Mouse (Mus musculus): ENCODE measurements around the gene 1700028K03Rik. TPM values are rescaled to one million over a fixed set of nuclear protein-coding genes. Genes with fewer than 3 reads are reported as not detected.
A peak's percentile ranks its signal among the peaks of the same experiment; 100 is the strongest.

Gene 1700028K03Rik
- total and polyA plus RNA-seq, 3 experiments, result not detected

- no peaks in the 10 kb centered on the region; a peak in 1 of 4 replicates for H3K36me3 ChIP-seq (ENCODE audit: control insufficient read depth in 1 of 2, insufficient read depth in 2 of 2, low read length in 2 of 2)
- H3K9me3 ChIP-seq (replicated peaks; ENCODE audit: insufficient read depth, low read length), result no peaks in the 10 kb centered on the region
- no peak overlapping the region for H3K4me3 ChIP-seq (ENCODE audit: control insufficient read depth in 1 of 2, insufficient read depth in 1 of 2, low read depth in 2 of 2, low read length in 2 of 2)
- peak; percentile 91 for DNase-seq (ENCODE audit: low read depth, low spot score)
- H3K9ac ChIP-seq (ENCODE audit: control insufficient read depth, low read depth, low read length, poor library complexity, severe bottlenecking), result no peak overlapping the region
- H3K27me3 ChIP-seq (ENCODE audit: control insufficient read depth in 1 of 2, insufficient read depth in 2 of 2, low read length in 2 of 2), result no peaks in the 10 kb centered on the region
- no peaks in the 10 kb centered on the region for H3K79me2 ChIP-seq (ENCODE audit: control insufficient read depth, insufficient read depth, low read length, poor library complexity)
- H3K4me1 ChIP-seq (ENCODE audit: control insufficient read depth in 1 of 2, insufficient read depth in 2 of 2, low read length in 2 of 2), result peaks cover 0 to 6% of the 10 kb centered on the region in 2 experiments; a peak in 2 of 4 replicates
- no peak overlapping the region for H3K27ac ChIP-seq (ENCODE audit: control insufficient read depth, low read depth, low read length)
- TF ChIP-seq POLR2AphosphoS2 (IDR thresholded peaks at IDR 0.05; ENCODE audit: low read length) (no peak), MEF2A (IDR thresholded peaks at IDR 0.05; ENCODE audit: extremely low read depth, insufficient replicate concordance, low read depth, low read length, poor library complexity, severe bottlenecking) (no peak), HCFC1 (IDR thresholded peaks at IDR 0.05; ENCODE audit: low read depth, low read length) (0 out of 2 replicates have a peak, but pooled peaks have one; percentile 24), POLR2A (IDR thresholded peaks at IDR 0.05; ENCODE audit: control insufficient read depth in 1 of 2, insufficient read depth in 1 of 2, low read depth in 1 of 2, low read length in 2 of 2, poor library complexity in 1 of 2) (no peak), CHD2 (IDR thresholded peaks at IDR 0.05; ENCODE audit: low read length) (no peak), ETS1 (IDR thresholded peaks at IDR 0.05; ENCODE audit: low read depth, low read length) (peak; percentile 18; the same call in 1 of the 2 replicates), SIN3A (IDR thresholded peaks at IDR 0.05; ENCODE audit: low read length) (0 out of 2 replicates have a peak, but pooled peaks have one; percentile 30), TAL1 (IDR thresholded peaks at IDR 0.05; ENCODE audit: low read length) (no peak), RCOR1 (IDR thresholded peaks at IDR 0.05; ENCODE audit: low read depth, low read length) (no peak), MXI1 (IDR thresholded peaks at IDR 0.05; ENCODE audit: low read depth, low read length) (peak; percentile 38; the same call in 1 of the 2 replicates), JUND (IDR thresholded peaks at IDR 0.05; ENCODE audit: low read depth, low read length) (0 out of 2 replicates have a peak, but pooled peaks have one; percentile 25), E2F4 (IDR thresholded peaks at IDR 0.05; ENCODE audit: borderline replicate concordance, low read depth, low read length) (no peak), ZC3H11A (IDR thresholded peaks at IDR 0.05; ENCODE audit: low read depth, low read length) (peak; percentile 77), USF2 (IDR thresholded peaks at IDR 0.05; ENCODE audit: borderline replicate concordance in 1 of 2, insufficient read depth in 1 of 2, low read depth in 1 of 2, low read length in 2 of 2) (no peak), UBTF (IDR thresholded peaks at IDR 0.05; ENCODE audit: borderline replicate concordance, insufficient read depth, low read depth, low read length) (no peak), GABPA (IDR thresholded peaks at IDR 0.05; ENCODE audit: low read depth, low read length) (no peak), POLR2AphosphoS5 (IDR thresholded peaks at IDR 0.05; ENCODE audit: borderline replicate concordance, low read depth, low read length) (no peak), ZNF384 (IDR thresholded peaks at IDR 0.05; ENCODE audit: low read depth, low read length) (no peak), ZMIZ1 (IDR thresholded peaks at IDR 0.05; ENCODE audit: low read depth, low read length) (no peak), KAT2A (conservative IDR thresholded peaks at IDR 0.05; ENCODE audit: low read depth, low read length) (no peak), MAFK (IDR thresholded peaks at IDR 0.05; ENCODE audit: borderline replicate concordance, low read depth, low read length) (no peak), CHD1 (IDR thresholded peaks at IDR 0.05; ENCODE audit: low read depth, low read length) (no peak), TBP (IDR thresholded peaks at IDR 0.05; ENCODE audit: low read depth, low read length) (no peak), NRF1 (IDR thresholded peaks at IDR 0.05; ENCODE audit: insufficient read depth, low read depth, low read length, poor library complexity, severe bottlenecking) (no peak), BHLHE40 (IDR thresholded peaks at IDR 0.05; ENCODE audit: borderline replicate concordance, low read depth, low read length) (no peak), MYB (IDR thresholded peaks at IDR 0.05; ENCODE audit: low read depth, low read length) (no peak), SMC3 (IDR thresholded peaks at IDR 0.05; ENCODE audit: low read depth, low read length) (peak; percentile 92), MAZ (IDR thresholded peaks at IDR 0.05; ENCODE audit: low read depth, low read length) (0 out of 2 replicates have a peak, but pooled peaks have one; percentile 24), MAX (IDR thresholded peaks at IDR 0.05; ENCODE audit: low read length) (0 out of 2 replicates have a peak, but pooled peaks have one; percentile 30), EP300 (IDR thresholded peaks at IDR 0.05; ENCODE audit: low read depth in 1 of 2, low read length in 2 of 2) (peak in 1 of 2 experiments; percentile 45; a peak in 1 of 4 replicates), TCF12 (IDR thresholded peaks at IDR 0.05; ENCODE audit: low read depth, low read length) (peak; percentile 45; the same call in 1 of the 2 replicates), NELFE (IDR thresholded peaks at IDR 0.05; ENCODE audit: low read depth, low read length) (0 out of 2 replicates have a peak, but pooled peaks have one; percentile 19), CTCF (IDR thresholded peaks at IDR 0.05 in 2 of 3, conservative IDR thresholded peaks at IDR 0.05 in 1 of 3; ENCODE audit: control insufficient read depth in 1 of 3, insufficient read depth in 1 of 3, low read depth in 2 of 3, low read length in 3 of 3, poor library complexity in 1 of 3, severe bottlenecking in 1 of 3) (peak; percentile 73 to 90 (median 89)), RAD21 (IDR thresholded peaks at IDR 0.05; ENCODE audit: low read depth, low read length) (peak; percentile 83), GATA1 (IDR thresholded peaks at IDR 0.05; ENCODE audit: low read depth, low read length) (no peak), ELF1 (IDR thresholded peaks at IDR 0.05; ENCODE audit: low read depth, low read length) (0 out of 2 replicates have a peak, but pooled peaks have one; percentile 31), MYC (IDR thresholded peaks at IDR 0.05; ENCODE audit: low read depth, low read length) (peak; percentile 68; the same call in 1 of the 2 replicates)
Observed at GRCm38 (mm10) chr5:107513583-107513982, 20.9 kb upstream of the 1700028K03Rik start.

Measured in MEL (cell line).